In genomic region chr11:82010115-82010514, GRCm38 (mm10) we compare ENCODE assay signal across 31 mouse cellular contexts. TPM values are rescaled to one million over a fixed set of nuclear protein-coding genes. Genes with fewer than 3 reads are reported as not detected.
"Had no signal": no experiment of that assay in that cellular context is flagged by ENCODE, and none has a peak within 500 bp of the region (broad histone marks: within the 10 kb centered on the region; RNA-seq: fewer than 3 reads in every experiment).

No protein-coding gene starts in this region.

- DNase-seq: kidney, adult 2 months; kidney, postnatal 25 days; layer of hippocampus, adult 9-11 months; liver; lung, adult 18-20 months; lung, postnatal 10 days; lung, postnatal 36 days; midbrain, embryonic 14.5 days; thymus, adult 2 months; thymus, postnatal 14 days; thymus, postnatal 4 days had no signal

- H3K36me3 ChIP-seq: limb, embryonic 10.5 days; limb, embryonic 13.5 days; liver, embryonic 12.5 days; liver, embryonic 15.5 days; lung, embryonic 15.5 days had no signal

- H3K9ac ChIP-seq: limb, embryonic 13.5 days; liver, embryonic 12.5 days; liver, embryonic 15.5 days; lung, embryonic 15.5 days had no signal

- H3K27me3 ChIP-seq: limb, embryonic 13.5 days; liver, embryonic 12.5 days; liver, embryonic 15.5 days; lung, embryonic 15.5 days had no signal

- H3K4me1 ChIP-seq: liver, embryonic 12.5 days had no signal

- H3K27ac ChIP-seq: kidney, postnatal 0 days; layer of hippocampus, adult 2 months; limb, embryonic 10.5 days; limb, embryonic 13.5 days; liver, embryonic 12.5 days; liver, embryonic 15.5 days; lung, embryonic 15.5 days; stomach, postnatal 0 days had no signal

- H3K4me3 ChIP-seq: layer of hippocampus, adult 2 months; limb, embryonic 10.5 days; limb, embryonic 13.5 days; liver, embryonic 12.5 days; liver, embryonic 15.5 days; lung, embryonic 15.5 days had no signal

RNA-seq across cellular contexts. Expression of gene Ccl2, which starts 25.3 kb away (rescaled TPM):
- total RNA-seq: layer of hippocampus, adult 2 months; layer of hippocampus, postnatal 25 days; left cerebral cortex, postnatal 10 days; megakaryocyte-erythroid progenitor cell, adult 5-6 weeks; midbrain, postnatal 0 days had no signal
- polyA plus RNA-seq: limb, embryonic 10.5 days had no signal

RNA-seq across cellular contexts. Expression of gene Gm17268, which starts 28.2 kb away (rescaled TPM):
- total RNA-seq: layer of hippocampus, adult 2 months; layer of hippocampus, postnatal 25 days; left cerebral cortex, postnatal 10 days; megakaryocyte progenitor cell, adult 5-6 weeks; megakaryocyte-erythroid progenitor cell, adult 5-6 weeks; midbrain, postnatal 0 days had no signal
- polyA plus RNA-seq: intestine, postnatal 0 days; kidney, adult 2 months; kidney, embryonic 14.5 days; kidney, postnatal 0 days; large intestine, adult 2 months; limb, embryonic 10.5 days; limb, embryonic 13.5 days; liver, embryonic 12.5 days; liver, embryonic 15.5 days; lung, embryonic 15.5 days; midbrain, embryonic 11.5 days; midbrain, embryonic 14.5 days; midbrain, postnatal 0 days; neural tube, embryonic 11.5 days; neural tube, embryonic 14.5 days; stomach, embryonic 14.5 days; stomach, postnatal 0 days; thymus, adult 2 months had no signal

RNA-seq across cellular contexts. Expression of gene Ccl7, which starts 35.4 kb away (rescaled TPM):
- total RNA-seq: layer of hippocampus, adult 2 months; layer of hippocampus, postnatal 25 days; left cerebral cortex, postnatal 10 days; megakaryocyte progenitor cell, adult 5-6 weeks; megakaryocyte-erythroid progenitor cell, adult 5-6 weeks had no signal
- polyA plus RNA-seq: limb, embryonic 10.5 days had no signal

RNA-seq across cellular contexts. Expression of gene Asic2, which starts 41.9 kb away (rescaled TPM):
- total RNA-seq: megakaryocyte progenitor cell, adult 5-6 weeks; megakaryocyte-erythroid progenitor cell, adult 5-6 weeks had no signal

RNA-seq across cellular contexts. Expression of gene Ccl11, which starts 47.5 kb away (rescaled TPM):
- total RNA-seq: megakaryocyte progenitor cell, adult 5-6 weeks; megakaryocyte-erythroid progenitor cell, adult 5-6 weeks; midbrain, postnatal 0 days had no signal
- polyA plus RNA-seq: limb, embryonic 10.5 days; midbrain, embryonic 11.5 days; midbrain, embryonic 14.5 days; neural tube, embryonic 14.5 days had no signal
